Mouse (Mus musculus) urinary bladder, postnatal 36 days (tissue): ENCODE results near the gene Ano7.
"Not testable (repeated sequence)": the region's sequence is repeated elsewhere in the genome, so short reads cannot be mapped to it uniquely, and the experiment has no call there.

Source experiments
- DNase-seq, 2 experiments: peaks; one replicate each; pipeline ENCODE4 v3.0.0; 2022; ENCODE audit warnings: low spot score in 2 of 2, mixed read lengths in 1 of 2

The Ano7 gene

DNA sequence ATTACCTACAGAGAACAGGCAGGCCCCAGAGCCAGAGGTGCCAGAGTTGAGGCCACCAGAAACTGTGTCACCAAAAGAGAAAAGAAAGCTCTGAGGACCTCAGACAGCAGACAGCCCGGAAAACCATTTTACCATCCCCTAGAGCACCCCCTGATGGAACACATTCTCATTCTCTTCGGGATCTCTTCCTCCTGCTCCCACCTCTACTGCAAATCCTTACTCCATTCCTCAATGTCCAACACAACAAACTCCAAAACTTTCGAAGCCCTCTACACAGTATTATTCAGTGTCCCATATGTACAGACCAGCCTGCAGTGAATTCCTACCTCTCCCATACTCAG, 72.1 kb downstream of the Ano7 start:
- no peak for DNase-seq

DNA sequence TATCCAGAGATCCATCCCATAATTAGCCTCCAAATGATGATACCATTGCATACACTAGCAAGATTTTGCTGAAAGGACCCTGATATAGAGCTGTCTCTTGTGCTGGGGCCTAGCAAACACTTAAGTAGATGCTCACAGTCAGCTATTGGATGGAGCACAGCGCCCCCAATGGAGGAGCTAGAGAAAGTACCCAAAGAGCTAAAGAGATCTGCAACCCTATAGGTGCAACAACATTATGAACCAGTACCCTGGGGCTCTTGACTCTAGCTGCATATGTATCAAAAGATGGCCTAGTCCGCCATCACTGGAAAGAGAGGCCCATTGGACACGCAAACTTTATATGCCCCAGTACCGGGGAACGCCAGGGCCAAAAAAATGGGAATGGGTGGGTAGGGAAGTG, 76.4 kb downstream of the Ano7 start:
- DNase-seq = not testable (repeated sequence)

DNA sequence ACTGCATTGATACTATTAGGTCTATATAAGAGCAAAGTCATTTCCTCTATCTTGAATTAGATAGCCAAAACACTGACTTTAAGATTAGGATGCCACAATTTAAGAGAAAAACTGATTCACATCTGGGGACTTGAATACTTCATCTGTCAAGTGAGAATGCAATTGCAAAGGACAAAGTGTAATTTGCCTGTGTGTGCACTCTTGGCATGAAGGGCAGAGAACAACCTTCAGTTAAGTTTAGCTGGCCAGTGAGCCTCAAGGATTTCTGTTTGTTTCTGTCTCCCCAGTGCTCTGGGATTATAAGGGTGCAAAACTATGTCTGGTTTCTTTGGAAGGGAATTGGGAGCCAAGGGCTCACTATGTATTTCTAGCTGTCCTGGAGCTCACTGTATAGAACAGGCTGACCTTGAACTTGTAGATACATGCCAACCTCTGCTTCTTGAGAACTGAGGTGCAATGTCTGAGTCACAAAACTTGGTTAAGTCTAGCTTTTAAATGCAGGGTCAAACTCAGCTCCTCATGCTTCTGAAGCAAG, 80.1 kb downstream of the Ano7 start:
- no peak for DNase-seq
